In genomic region chr7:112663314-112663966, GRCm38 (mm10) we compare ENCODE assay signal across 8 mouse cellular contexts. TPM values are rescaled to one million over a fixed set of nuclear protein-coding genes. Genes with fewer than 3 reads are reported as not detected.
DNase-seq lines count a peak whose midpoint lies in the region; ATAC-seq lines count a peak whose summit lies in the region.

No protein-coding gene starts in this region.

- H3K27ac ChIP-seq in brown adipose tissue, adult 24 weeks (replicated peaks; ENCODE audit: low read depth, low read length): peak overlapping the region; percentile 73
- peak overlapping the region; percentile 94 for H3K27ac ChIP-seq in kidney, embryonic 16.5 days (ENCODE audit: low read length)
- 0 out of 2 replicates have a peak overlapping the region, but pooled peaks have one; percentile 22 for H3K27ac ChIP-seq in liver, embryonic 16.5 days (ENCODE audit: low read length)

- H3K36me3 ChIP-seq in kidney, embryonic 16.5 days (ENCODE audit: insufficient read depth, low read length): no peaks in the 10 kb centered on the region
- H3K36me3 ChIP-seq in liver, embryonic 16.5 days (ENCODE audit: control insufficient read depth, insufficient read depth): no peaks in the 10 kb centered on the region

- H3K9me3 ChIP-seq in kidney, embryonic 16.5 days (ENCODE audit: low read length): peaks cover 3% of the 10 kb centered on the region; the same call in 1 of the 2 replicates
- no peaks in the 10 kb centered on the region for H3K9me3 ChIP-seq in liver, embryonic 16.5 days (replicated peaks; ENCODE audit: control insufficient read depth, low read length)

- H3K4me2 ChIP-seq in kidney, embryonic 16.5 days (replicated peaks; ENCODE audit: low read depth, low read length): peak overlapping the region; percentile 40
- H3K4me2 ChIP-seq in liver, embryonic 16.5 days (ENCODE audit: low read depth, low read length): no peak overlapping the region

- no peaks in the 10 kb centered on the region for H3K27me3 ChIP-seq in kidney, embryonic 16.5 days (ENCODE audit: insufficient read depth, low read length)
- no peaks in the 10 kb centered on the region for H3K27me3 ChIP-seq in liver, embryonic 16.5 days (ENCODE audit: control insufficient read depth, insufficient read depth, low read depth, low read length)

- H3K9ac ChIP-seq in kidney, embryonic 16.5 days (replicated peaks; ENCODE audit: low read length): peak overlapping the region; percentile 29; the same call in 1 of the 2 replicates
- no peak overlapping the region for H3K9ac ChIP-seq in liver, embryonic 16.5 days (ENCODE audit: low read depth, low read length)

- 18% methylated on average over 6 of the region's 6 CpGs for WGBS in kidney, embryonic 16.5 days
- WGBS in liver, embryonic 16.5 days (ENCODE audit: insufficient replicate concordance): 40% methylated on average over 6 of the region's 6 CpGs

- 0 out of 2 replicates have a peak overlapping the region, but pooled peaks have one; percentile 15 for H3K4me3 ChIP-seq in brown adipose tissue, adult 24 weeks (ENCODE audit: insufficient read depth, low read depth, low read length)
- H3K4me3 ChIP-seq in kidney, embryonic 16.5 days (ENCODE audit: low read length): peak overlapping the region; percentile 20; the same call in 1 of the 2 replicates
- H3K4me3 ChIP-seq in liver, embryonic 16.5 days (ENCODE audit: low read depth, low read length): no peak overlapping the region

- ATAC-seq in kidney, embryonic 16.5 days (ENCODE audit: low FRiP score, low TSS enrichment): peak; percentile 79
- no peak for ATAC-seq in liver, embryonic 16.5 days (ENCODE audit: low read depth)

- DNase-seq in 3T3-L1 (ENCODE audit: low read depth, low spot score): peak; percentile 96
- DNase-seq in heart, adult 9 months (ENCODE audit: low spot score in 2 of 2): peak; percentile 68 to 70
- peak; percentile 55 for DNase-seq in retina, postnatal 1 day
- DNase-seq in spleen, postnatal 14 days (ENCODE audit: low spot score in 2 of 2): no peak
- DNase-seq in B cell, adult 2 months: no peak

- peaks cover 5% of the 10 kb centered on the region; the same call in 1 of the 2 replicates for H3K4me1 ChIP-seq in brown adipose tissue, adult 24 weeks (ENCODE audit: control insufficient read depth, insufficient read depth, insufficient read length, low read length)
- H3K4me1 ChIP-seq in kidney, embryonic 16.5 days (ENCODE audit: insufficient read depth, low read length): peaks cover 24% of the 10 kb centered on the region
- no peaks in the 10 kb centered on the region for H3K4me1 ChIP-seq in liver, embryonic 16.5 days (ENCODE audit: control insufficient read depth, low read depth, low read length)

RNA-seq across cellular contexts. Expression of gene Tead1, which starts 15.7 kb away (rescaled TPM):
- polyA plus RNA-seq in brown adipose tissue, adult 24 weeks (2012; ENCODE audit: insufficient read depth, insufficient read length, missing spikeins): 8.7 and 9.7 TPM in 2 replicates
- 18.0 and 25.7 TPM in 2 replicates for polyA plus RNA-seq in kidney, embryonic 16.5 days (2015; fragmentation: Nextera tagmentation; extraction: Ambion mirVana)
- polyA plus RNA-seq in liver, embryonic 16.5 days (2015; fragmentation: Nextera tagmentation; extraction: Ambion mirVana): 1.5 and 1.7 TPM in 2 replicates

Comparison
In these comparisons a context has a peak if more than half of its experiments do, and no peak if none do; other contexts are left out.
1. DNase-seq: peak in 3T3-L1 (single experiment), heart, adult 9 months (2 of 2) and retina, postnatal 1 day (single experiment); none in spleen, postnatal 14 days (0 of 2) and B cell, adult 2 months (0 of 2).
2. H3K27ac ChIP-seq: peak in every context shown above with its lines; median percentile 94 in kidney, embryonic 16.5 days; 73 in brown adipose tissue, adult 24 weeks; 22 in liver, embryonic 16.5 days.